Mouse (Mus musculus) embryonic facial prominence, embryonic 10.5 days (tissue): Measurements from ENCODE around the gene Tbc1d23. TPM values are rescaled to one million over a fixed set of nuclear protein-coding genes. Genes with fewer than 3 reads are reported as not detected.
"Not testable (repeated sequence)": the region's sequence is repeated elsewhere in the genome, so short reads cannot be mapped to it uniquely, and the experiment has no call there.

ENCODE experiments used
- DNase-seq: peaks from one replicate; pipeline ENCODE4 v3.0.0-alpha.2; 2017; ENCODE audit warnings: low spot score
- H3K27ac ChIP-seq: fragments of 300-500 bp; sonication (generic); replicated peaks from 2 replicates; pipeline ENCODE4 v1.5.1; 2016; ENCODE audit warnings: mild to moderate bottlenecking
- H3K27me3 ChIP-seq: fragments of 300-500 bp; sonication (generic); replicated peaks from 2 replicates; pipeline ENCODE4 v1.6.1; 2016; ENCODE audit warnings: low read depth, mild to moderate bottlenecking; ENCODE audit not compliant: poor library complexity, severe bottlenecking
- H3K36me3 ChIP-seq: fragments of 300-500 bp; sonication (generic); replicated peaks from 2 replicates; pipeline ENCODE4 v1.6.1; 2016; ENCODE audit warnings: mild to moderate bottlenecking, moderate library complexity
- H3K4me1 ChIP-seq: fragments of 300-500 bp; sonication (generic); 2 replicates; pipeline ENCODE4 v1.6.1; 2016
- H3K4me3 ChIP-seq: fragments of 300-500 bp; sonication (generic); 2 replicates; pipeline ENCODE4 v1.5.1; 2016; ENCODE audit warnings: mild to moderate bottlenecking, moderate library complexity
- H3K9me3 ChIP-seq: fragments of 300-500 bp; sonication (generic); 2 replicates; pipeline ENCODE4 v1.6.1; 2016; ENCODE audit warnings: mild to moderate bottlenecking
- WGBS: fragments of 180-500 bp; shearing (Covaris S2); methylation state at CpG from one replicate; pipeline ENCODE4 v1.1.7; 2016; 5-methylcytosine and 5-hydroxymethylcytosine counted together
- polyA plus RNA-seq: library from polyadenylated mRNA; unstranded; fragments of >200 nt; fragmentation: Nextera tagmentation; extraction: Ambion mirVana; gene quantifications from 2 replicates; pipeline ENCODE4 v1.2.1, GENCODE M21; 2016

Tbc1d23 gene
- polyA plus RNA-seq, 1 experiment from 2014 or later, result 20.7 TPM

- H3K36me3 ChIP-seq, result peaks cover 37% of the 10 kb centered on the region
- no peaks in the 10 kb centered on the region for H3K27me3 ChIP-seq
- no peak overlapping the region for H3K4me3 ChIP-seq
- no peak overlapping the region for H3K27ac ChIP-seq
- no peaks in the 10 kb centered on the region for H3K9me3 ChIP-seq
- no peaks in the 10 kb centered on the region for H3K4me1 ChIP-seq
- 90% methylated on average over 5 of the region's 5 CpGs for WGBS
- no peak for DNase-seq
These were observed 34.7 kb downstream of the Tbc1d23 start for GRCm38 (mm10) chr16:57196590-57196989.

- 93% methylated on average over 14 of the region's 14 CpGs for WGBS
- no peaks in the 10 kb centered on the region for H3K9me3 ChIP-seq
- peaks cover 34% of the 10 kb centered on the region for H3K36me3 ChIP-seq
- H3K4me3 ChIP-seq, result no peak overlapping the region
- H3K27ac ChIP-seq, result no peak overlapping the region
- H3K4me1 ChIP-seq, result no peaks in the 10 kb centered on the region
- no peak for DNase-seq
- H3K27me3 ChIP-seq, result no peaks in the 10 kb centered on the region
These were observed 40.1 kb downstream of the Tbc1d23 start for GRCm38 (mm10) chr16:57191214-57191613.

DNA sequence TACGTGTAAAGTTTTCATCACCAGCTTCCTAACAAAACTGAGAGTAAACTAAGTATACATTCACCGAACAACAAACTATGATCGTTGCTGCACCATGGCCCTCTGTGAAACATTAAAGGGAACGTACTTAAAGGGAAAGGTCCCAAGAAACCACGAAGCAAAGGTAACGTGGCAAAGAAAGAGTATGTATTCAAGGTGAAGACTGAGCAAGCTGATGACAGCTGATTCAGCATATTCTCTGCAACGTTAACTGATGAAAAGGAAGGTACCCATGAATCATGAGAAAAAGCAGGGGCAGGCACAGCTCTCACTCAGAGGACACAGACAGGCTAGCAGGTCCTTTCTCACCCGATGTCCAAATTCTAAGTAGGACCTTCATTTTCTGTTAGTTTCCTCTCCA lies 40.9 kb downstream of the Tbc1d23 start:
- no peaks in the 10 kb centered on the region for H3K27me3 ChIP-seq
- no peak overlapping the region for H3K27ac ChIP-seq
- H3K36me3 ChIP-seq, result peaks cover 40% of the 10 kb centered on the region
- DNase-seq, result no peak
- WGBS, result 92% methylated on average over 8 of the region's 8 CpGs
- H3K9me3 ChIP-seq, result no peaks in the 10 kb centered on the region
- no peak overlapping the region for H3K4me3 ChIP-seq
- no peaks in the 10 kb centered on the region for H3K4me1 ChIP-seq

- no peak overlapping the region for H3K4me3 ChIP-seq
- DNase-seq, result no peak
- H3K4me1 ChIP-seq, result no peaks in the 10 kb centered on the region
- no peaks in the 10 kb centered on the region for H3K9me3 ChIP-seq
- H3K36me3 ChIP-seq, result peaks cover 42% of the 10 kb centered on the region
- WGBS, result 88% methylated on average over 2 of the region's 2 CpGs
- no peak overlapping the region for H3K27ac ChIP-seq
- no peaks in the 10 kb centered on the region for H3K27me3 ChIP-seq
These were observed 41.8 kb downstream of the Tbc1d23 start for GRCm38 (mm10) chr16:57189493-57189892.

- DNase-seq, result no peak
- no peak overlapping the region for H3K27ac ChIP-seq
- H3K27me3 ChIP-seq, result no peaks in the 10 kb centered on the region
- no peaks in the 10 kb centered on the region for H3K9me3 ChIP-seq
- peaks cover 50% of the 10 kb centered on the region for H3K36me3 ChIP-seq
- H3K4me3 ChIP-seq, result no peak overlapping the region
- 97% methylated on average over 4 of the region's 4 CpGs for WGBS
- no peaks in the 10 kb centered on the region for H3K4me1 ChIP-seq
These were observed 44.7 kb downstream of the Tbc1d23 start for GRCm38 (mm10) chr16:57186618-57187017.

DNA sequence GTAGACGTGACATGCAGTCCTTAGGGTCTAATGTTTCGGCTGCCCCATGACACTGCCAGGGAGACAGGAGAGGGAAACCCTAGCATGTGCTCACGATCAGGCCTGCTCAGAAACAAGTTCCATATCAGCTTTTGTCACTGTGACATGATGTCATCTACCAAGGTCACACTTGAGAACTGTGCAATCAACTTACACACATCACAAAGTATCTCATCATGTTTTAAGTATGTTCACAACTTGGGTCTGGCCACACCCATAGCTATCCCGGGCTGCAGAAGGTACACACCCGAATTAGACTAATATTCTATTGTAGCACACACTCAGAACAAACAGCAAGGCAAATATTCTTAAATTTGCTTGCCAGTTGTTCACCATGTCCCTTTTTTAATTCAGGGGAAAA lies 49.3 kb downstream of the Tbc1d23 start:
- no peak for DNase-seq
- Histone ChIP-seq H3K4me1 (no peaks in the 10 kb centered on the region), H3K36me3 (peaks cover 48% of the 10 kb centered on the region), H3K27ac (no peak overlapping the region), H3K27me3 (no peaks in the 10 kb centered on the region), H3K9me3 (no peaks in the 10 kb centered on the region), H3K4me3 (no peak overlapping the region)
- WGBS, result 92% methylated on average over 5 of the region's 5 CpGs

DNA sequence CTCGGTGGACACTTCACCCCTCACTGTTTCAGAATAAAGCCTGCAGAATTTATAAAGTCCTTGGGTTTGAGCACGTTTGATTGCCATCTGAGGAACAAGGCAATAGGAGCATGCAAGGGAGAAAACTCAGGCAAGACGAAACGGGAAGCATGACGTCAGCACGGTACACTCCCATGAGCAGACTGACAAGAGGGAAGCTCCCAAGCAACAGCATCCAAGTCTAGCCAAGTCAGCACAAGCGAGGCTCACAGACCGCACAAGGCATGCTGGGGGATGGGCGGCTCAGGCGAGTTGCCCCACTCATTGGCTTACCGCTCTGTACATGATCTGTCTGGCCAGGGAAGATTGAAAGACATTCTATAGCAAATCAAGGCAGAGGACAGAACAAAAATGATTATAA lies 50.1 kb downstream of the Tbc1d23 start:
- no peaks in the 10 kb centered on the region for H3K27me3 ChIP-seq
- DNase-seq, result no peak
- H3K4me1 ChIP-seq, result no peaks in the 10 kb centered on the region
- 87% methylated on average over 11 of the region's 11 CpGs for WGBS
- no peaks in the 10 kb centered on the region for H3K9me3 ChIP-seq
- H3K36me3 ChIP-seq, result peaks cover 55% of the 10 kb centered on the region
- H3K27ac ChIP-seq, result no peak overlapping the region
- no peak overlapping the region for H3K4me3 ChIP-seq

GRCm38 (mm10) chr16:57177664-57178063 lies 53.6 kb downstream of the Tbc1d23 start:
- Histone ChIP-seq H3K36me3 (peaks cover 49% of the 10 kb centered on the region), H3K27ac (no peak overlapping the region), H3K9me3 (no peaks in the 10 kb centered on the region), H3K4me1 (no peaks in the 10 kb centered on the region), H3K4me3 (no peak overlapping the region), H3K27me3 (no peaks in the 10 kb centered on the region)
- DNase-seq, result no peak
- WGBS, result 90% methylated on average over 10 of the region's 10 CpGs

DNA sequence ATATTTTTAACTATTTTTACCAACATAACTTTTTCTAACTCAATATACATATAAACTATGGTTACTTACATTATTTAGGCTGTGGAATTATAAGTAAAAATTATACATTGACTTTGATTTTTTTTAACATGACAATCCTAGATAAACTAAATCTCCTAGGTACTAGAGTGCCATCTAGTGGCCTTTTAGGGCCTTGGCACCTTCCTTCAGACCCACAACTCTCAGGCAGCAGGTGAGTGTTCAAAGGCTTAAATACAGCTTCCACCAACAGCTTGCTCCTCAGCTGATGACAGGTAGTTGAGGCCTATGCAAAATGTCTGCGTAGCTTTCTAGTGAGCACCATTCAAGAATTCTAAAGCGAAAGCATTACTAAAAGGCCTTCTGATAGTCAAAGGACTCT lies 54.0 kb downstream of the Tbc1d23 start:
- no peak for DNase-seq

DNA sequence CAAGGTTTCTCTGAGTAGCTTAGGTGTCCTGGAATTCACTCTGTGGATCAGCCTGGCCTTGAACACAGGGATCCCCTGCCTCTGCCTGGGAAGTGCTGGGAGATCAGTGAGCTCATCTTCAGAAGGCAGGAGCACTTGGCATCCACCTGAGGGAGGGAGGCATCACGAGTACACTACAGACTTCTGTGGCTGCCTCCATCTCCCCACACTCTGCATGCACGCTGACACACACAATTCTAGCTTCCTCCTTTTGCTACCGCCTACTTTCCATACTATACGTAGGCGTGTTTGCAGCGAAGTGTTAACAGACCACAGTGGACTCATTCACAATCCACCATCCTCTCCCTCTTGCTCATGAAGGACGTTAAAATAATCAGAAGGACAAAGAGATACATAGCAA lies 55.0 kb downstream of the Tbc1d23 start:
- Histone ChIP-seq H3K27me3 (no peaks in the 10 kb centered on the region), H3K9me3 (no peaks in the 10 kb centered on the region), H3K27ac (no peak overlapping the region), H3K4me3 (no peak overlapping the region), H3K4me1 (no peaks in the 10 kb centered on the region), H3K36me3 (peaks cover 42% of the 10 kb centered on the region)
- 91% methylated on average over 7 of the region's 7 CpGs for WGBS
- no peak for DNase-seq

More for the DNA sequence above, 54.0 kb downstream of the Tbc1d23 start:
- Histone ChIP-seq H3K36me3 (peaks cover 48% of the 10 kb centered on the region), H3K27me3 (no peaks in the 10 kb centered on the region), H3K27ac (no peak overlapping the region), H3K9me3 (no peaks in the 10 kb centered on the region), H3K4me3 (no peak overlapping the region), H3K4me1 (no peaks in the 10 kb centered on the region)
- 65% methylated on average over 2 of the region's 2 CpGs for WGBS

DNA sequence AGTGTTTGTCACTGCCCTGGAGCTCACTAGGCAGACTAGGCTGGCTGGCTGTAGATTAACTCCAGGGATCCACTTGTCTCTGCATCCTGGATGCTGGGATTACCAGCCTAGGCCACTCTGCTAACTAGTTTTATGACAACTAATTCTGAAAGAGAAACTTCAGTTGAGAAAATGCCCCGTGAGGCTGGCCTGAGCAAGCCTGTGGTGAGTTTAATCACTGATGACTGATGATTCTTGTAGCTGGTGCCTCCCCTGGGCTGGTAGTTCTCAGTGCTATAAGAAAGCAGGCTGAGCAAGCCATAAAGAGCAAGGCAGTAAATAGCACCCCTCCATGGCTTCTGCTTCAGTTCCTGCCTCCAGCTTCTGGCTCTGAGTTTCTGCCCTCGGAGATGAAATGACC lies 55.6 kb downstream of the Tbc1d23 start:
- H3K4me1 ChIP-seq, result no peaks in the 10 kb centered on the region
- H3K27ac ChIP-seq, result no peak overlapping the region
- H3K4me3 ChIP-seq, result no peak overlapping the region
- no peak for DNase-seq
- 71% methylated on average over 2 of the region's 2 CpGs for WGBS
- H3K9me3 ChIP-seq, result no peaks in the 10 kb centered on the region
- H3K27me3 ChIP-seq, result no peaks in the 10 kb centered on the region
- peaks cover 42% of the 10 kb centered on the region for H3K36me3 ChIP-seq

- not testable (repeated sequence) for H3K27me3 ChIP-seq, DNase-seq, H3K9me3 ChIP-seq, H3K4me1 ChIP-seq, H3K27ac ChIP-seq, H3K4me3 ChIP-seq
- peaks cover 35% of the 10 kb centered on the region for H3K36me3 ChIP-seq
These were observed 56.8 kb downstream of the Tbc1d23 start for GRCm38 (mm10) chr16:57174480-57174879.

DNA sequence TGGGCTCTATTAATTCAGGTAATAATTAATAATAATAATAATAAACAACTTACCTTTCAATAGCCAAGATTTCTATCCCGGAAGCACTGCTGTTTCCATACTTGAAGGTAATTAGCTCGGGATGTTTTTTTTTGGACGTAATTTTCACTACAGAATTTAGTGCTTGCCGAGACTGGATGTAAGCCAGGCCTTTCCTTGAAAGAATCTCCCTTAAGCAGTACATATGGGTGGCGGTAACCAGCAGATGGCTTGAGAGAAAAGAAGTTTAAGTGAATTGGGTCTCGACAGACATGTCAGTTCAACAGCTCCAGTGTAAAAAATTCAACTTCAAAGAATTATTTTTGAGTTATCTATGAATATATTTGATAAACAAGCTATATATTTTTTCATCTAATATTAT lies 59.7 kb downstream of the Tbc1d23 start:
- Histone ChIP-seq H3K36me3 (peaks cover 27% of the 10 kb centered on the region), H3K27me3 (no peaks in the 10 kb centered on the region), H3K4me1 (peaks cover 8% of the 10 kb centered on the region), H3K4me3 (no peak overlapping the region), H3K9me3 (no peaks in the 10 kb centered on the region), H3K27ac (no peak overlapping the region)
- DNase-seq, result no peak
- WGBS, result 90% methylated on average over 6 of the region's 6 CpGs

DNA sequence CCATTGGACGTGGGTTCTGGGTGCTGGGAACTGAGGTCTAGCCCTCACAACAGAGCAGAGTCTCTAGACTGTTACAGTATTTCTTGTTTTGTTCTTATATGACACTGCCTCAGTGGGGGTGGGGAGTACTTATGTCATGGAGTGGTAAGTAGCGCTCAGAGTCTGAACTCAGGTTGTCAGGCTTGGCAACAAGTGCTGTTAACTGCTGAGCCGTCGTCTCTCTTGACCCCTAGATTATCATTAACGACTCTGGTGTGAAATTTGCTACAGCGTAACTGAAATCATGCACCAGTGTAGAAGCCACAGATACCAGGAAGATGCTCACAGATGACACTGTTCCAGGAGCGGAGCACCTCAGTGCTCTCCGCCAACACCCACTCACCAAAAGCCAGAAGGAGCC lies 60.1 kb downstream of the Tbc1d23 start:
- Histone ChIP-seq H3K4me3 (no peak overlapping the region), H3K27ac (no peak overlapping the region), H3K27me3 (no peaks in the 10 kb centered on the region), H3K9me3 (no peaks in the 10 kb centered on the region), H3K4me1 (peaks cover 8% of the 10 kb centered on the region), H3K36me3 (peaks cover 23% of the 10 kb centered on the region)
- 93% methylated on average over 8 of the region's 8 CpGs for WGBS
- no peak for DNase-seq
